Mouse (Mus musculus): ENCODE measurements around the gene Snrpb2. TPM values are rescaled to one million over a fixed set of nuclear protein-coding genes. Genes with fewer than 3 reads are reported as not detected.

Snrpb2 gene
- polyA plus RNA-seq (2012; fragmentation: generic; extraction: Trizol): 10 to 100 TPM; 18.6 to 26.7 TPM

DNA sequence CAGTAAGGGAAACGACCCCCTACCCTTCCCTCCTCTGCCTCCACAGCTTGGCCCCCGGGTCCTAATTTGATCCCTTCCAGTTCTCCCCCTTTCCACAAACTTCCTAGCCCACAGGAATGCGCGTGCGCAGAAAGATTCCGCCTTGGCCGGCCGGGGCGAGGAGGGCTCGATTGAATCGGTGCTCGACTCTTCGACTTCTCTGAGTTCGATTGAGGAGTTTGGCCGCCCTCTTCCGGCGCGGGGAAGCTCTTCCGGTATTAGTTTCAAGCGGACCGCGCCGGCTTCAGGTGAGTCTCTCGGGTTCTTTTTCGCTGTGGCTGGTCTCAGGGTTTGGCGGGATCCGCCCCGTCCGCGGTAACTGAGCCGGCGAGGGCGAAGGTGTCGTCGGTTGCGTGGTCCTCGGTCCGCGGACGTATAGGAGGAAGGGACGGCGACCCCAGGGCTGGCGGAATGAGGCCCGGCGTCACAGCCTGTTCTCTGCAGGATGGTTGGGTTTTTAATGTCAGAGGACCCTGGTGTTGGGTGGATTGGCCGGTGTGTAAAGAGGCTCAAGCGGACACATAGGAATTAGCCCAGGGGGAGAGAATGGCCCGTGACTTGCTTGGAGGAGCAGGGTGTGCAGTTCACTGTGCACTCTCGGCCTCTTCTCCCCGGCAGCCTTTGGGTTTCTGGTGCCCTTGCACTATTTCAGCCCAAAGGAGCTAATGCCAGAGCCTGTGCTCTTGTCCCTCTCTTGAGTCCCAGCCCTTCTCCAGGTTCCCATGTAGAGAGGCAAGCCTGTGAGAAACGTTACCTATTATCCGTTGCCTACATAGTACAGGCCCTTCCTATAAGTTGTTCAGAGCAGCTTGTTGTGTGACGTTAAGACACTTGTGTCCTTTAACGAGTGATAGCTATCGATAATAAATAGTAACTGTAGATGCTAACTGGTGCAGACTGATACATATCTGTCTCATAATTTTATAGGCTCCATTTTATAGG is at the start of gene Snrpb2:
TSS of gene Snrpb2 (plus strand) at position 228 of the 981 bp plus-strand sequence.

DNA sequence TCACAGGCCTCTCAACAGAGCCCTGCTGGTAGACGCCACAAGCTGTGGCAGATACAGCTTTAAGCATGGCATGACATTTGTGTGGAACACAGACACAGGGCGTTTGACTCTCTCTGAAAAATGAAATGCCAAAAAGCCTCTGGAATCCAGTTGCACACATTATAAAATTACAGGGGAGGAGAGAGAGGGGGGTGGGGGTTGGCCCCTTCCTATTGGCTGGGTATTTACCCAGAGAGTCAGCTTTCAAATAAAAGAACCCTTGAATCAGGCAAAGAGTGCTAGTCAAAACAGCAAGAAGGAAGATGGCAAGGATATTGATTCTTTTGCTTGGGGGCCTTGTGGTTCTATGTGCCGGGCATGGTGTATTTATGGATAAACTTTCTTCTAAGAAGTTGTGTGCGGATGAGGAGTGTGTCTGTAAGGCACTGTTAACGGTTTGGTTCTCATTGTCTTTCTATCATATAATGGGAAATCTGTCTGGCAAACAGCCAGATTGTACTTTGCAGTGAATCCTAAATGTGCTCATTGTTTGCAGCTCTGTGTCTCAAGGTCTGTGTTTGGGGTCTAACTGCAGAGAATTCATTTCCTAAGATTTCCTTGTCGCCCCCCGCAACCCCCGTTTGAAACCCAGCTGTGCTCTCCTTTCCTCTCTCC is 15.5 kb downstream of the Snrpb2 start, which contains the start of gene Otor:
TSS of gene Otor (plus strand) at position 276 of the 654 bp plus-strand sequence.

Other genes with a start within 250 kb of the Snrpb2 start
- gene Kif16b, start 161.5 kb upstream of the Snrpb2 start, polyA plus RNA-seq (2012; fragmentation: generic; extraction: Trizol): 1 to 10 TPM in 1 of 2 experiments, under 1 TPM in 1; 0.39 to 7.8 TPM
- gene Otor, start 15.4 kb downstream of the Snrpb2 start, polyA plus RNA-seq (2012; fragmentation: generic; extraction: Trizol): under 1 TPM in 1 of 2 experiments, not detected in 1; 0.73 TPM